Comparison of ENCODE assay signal across 10 mouse cellular contexts in the genomic region with DNA sequence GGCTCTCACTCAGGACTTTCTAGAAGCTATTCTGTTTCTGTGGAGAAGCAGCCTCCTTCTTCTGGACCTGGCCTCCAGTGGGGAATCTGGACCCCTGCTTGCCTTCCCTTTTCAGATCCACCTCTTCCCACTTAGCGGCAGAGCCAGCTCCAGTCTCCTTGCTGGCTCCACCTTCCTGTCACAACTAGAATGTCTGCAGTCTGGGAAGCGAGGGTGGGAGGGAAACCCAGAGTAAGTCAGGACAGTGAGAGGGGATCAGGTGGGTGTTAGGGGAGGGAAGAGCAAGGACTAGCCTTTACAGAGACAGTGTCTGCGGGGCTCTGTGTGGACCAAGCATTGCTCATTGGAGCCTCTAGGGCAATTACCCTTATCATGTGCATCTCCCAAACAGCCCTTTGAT. TPM values are rescaled to one million over a fixed set of nuclear protein-coding genes. Genes with fewer than 3 reads are reported as not detected.
DNase-seq lines count a peak whose midpoint lies in the region; ATAC-seq and TF ChIP-seq lines count a peak whose summit lies in the region.
"Had no signal": no experiment of that assay in that cellular context is flagged by ENCODE, and none has a peak within 500 bp of the region (broad histone marks: within the 10 kb centered on the region; RNA-seq: fewer than 3 reads in every experiment).

No protein-coding gene starts in this region.

- TF ChIP-seq POLR2A in olfactory bulb, adult 2 months (IDR thresholded peaks at IDR 0.05; ENCODE audit: insufficient read depth, low read depth, low read length): no peak

- H3K9me3 ChIP-seq in embryonic facial prominence, embryonic 13.5 days: no peaks in the 10 kb centered on the region
- H3K9me3 ChIP-seq in hindbrain, embryonic 15.5 days: no peaks in the 10 kb centered on the region

- no peak for ATAC-seq in embryonic facial prominence, embryonic 13.5 days (ENCODE audit: insufficient number of reproducible peaks, insufficient read depth, low FRiP score, low TSS enrichment, low read depth)
- ATAC-seq in hindbrain, embryonic 15.5 days (ENCODE audit: low FRiP score, low read depth): no peak

- H3K4me1 ChIP-seq in embryonic facial prominence, embryonic 13.5 days: peaks cover 36% of the 10 kb centered on the region
- H3K4me1 ChIP-seq in hindbrain, embryonic 15.5 days (replicated peaks): peaks cover 55% of the 10 kb centered on the region
- H3K4me1 ChIP-seq in olfactory bulb, adult 2 months (ENCODE audit: control insufficient read depth, insufficient read depth, low read length): peaks cover 15% of the 10 kb centered on the region

- H3K36me3 ChIP-seq in embryonic facial prominence, embryonic 13.5 days: no peaks in the 10 kb centered on the region
- no peaks in the 10 kb centered on the region for H3K36me3 ChIP-seq in hindbrain, embryonic 15.5 days

- peak overlapping the region; percentile 31 for H3K4me2 ChIP-seq in embryonic facial prominence, embryonic 13.5 days
- peak overlapping the region; percentile 75 for H3K4me2 ChIP-seq in hindbrain, embryonic 15.5 days

- DNase-seq in layer of hippocampus, adult 9-11 months: peak; percentile 24
- no peak for DNase-seq in layer of hippocampus, adult 8-10 months (ENCODE audit: low spot score in 2 of 2)
- no peak for DNase-seq in ovary, postnatal 10 days (ENCODE audit: low spot score)
- no peak for DNase-seq in thymus, postnatal 4 days
- DNase-seq in adrenal gland, postnatal 4 days (ENCODE audit: low spot score in 2 of 2): no peak

- H3K4me3 ChIP-seq in embryonic facial prominence, embryonic 13.5 days: 0 out of 2 replicates have a peak overlapping the region, but pooled peaks have one; percentile 1
- H3K4me3 ChIP-seq in hindbrain, embryonic 15.5 days: peak overlapping the region; percentile 78
- peak overlapping the region; percentile 4 for H3K4me3 ChIP-seq in olfactory bulb, adult 2 months (ENCODE audit: insufficient read depth, low read depth, low read length)

- H3K27ac ChIP-seq in embryonic facial prominence, embryonic 13.5 days: no peak overlapping the region
- no peak overlapping the region for H3K27ac ChIP-seq in hindbrain, embryonic 15.5 days (replicated peaks)
- H3K27ac ChIP-seq in olfactory bulb, adult 2 months (ENCODE audit: insufficient read depth, low read depth, low read length): no peak overlapping the region
- H3K27ac ChIP-seq: macrophage had no signal

- H3K9ac ChIP-seq in embryonic facial prominence, embryonic 13.5 days: no peak overlapping the region
- peak overlapping the region; percentile 45 for H3K9ac ChIP-seq in hindbrain, embryonic 15.5 days

- no peak for TF ChIP-seq CTCF in olfactory bulb, adult 2 months (IDR thresholded peaks at IDR 0.05; ENCODE audit: insufficient read depth, low read depth, low read length)

- H3K27me3 ChIP-seq in embryonic facial prominence, embryonic 13.5 days: peaks cover 57% of the 10 kb centered on the region
- no peaks in the 10 kb centered on the region for H3K27me3 ChIP-seq in hindbrain, embryonic 15.5 days

- WGBS in embryonic facial prominence, embryonic 13.5 days: 11% methylated on average over 3 of the region's 3 CpGs
- 9% methylated on average over 3 of the region's 3 CpGs for WGBS in hindbrain, embryonic 15.5 days
- WGBS in olfactory bulb, adult 2 months: 31% methylated on average over 3 of the region's 3 CpGs

RNA-seq across cellular contexts. Expression of a gene that starts 4.4 kb away (rescaled TPM):
- total RNA-seq in layer of hippocampus, adult 8-10 months (2022): 100 to 1,000 TPM in 2 of 4 experiments, 10 to 100 TPM in 2; 93.0 to 116 (median 107) TPM
- polyA plus RNA-seq in embryonic facial prominence, embryonic 13.5 days (2015; fragmentation: Nextera tagmentation; extraction: Ambion mirVana): 4.0 TPM in 2 replicates
- 17.1 and 17.5 TPM in 2 replicates for polyA plus RNA-seq in hindbrain, embryonic 15.5 days (2015; fragmentation: Nextera tagmentation; extraction: Ambion mirVana)
- polyA plus RNA-seq in olfactory bulb, adult 2 months (2012; ENCODE audit: insufficient read depth, insufficient read length, low replicate concordance, missing spikeins): not detected in 2 replicates
- total RNA-seq in adrenal gland, postnatal 4 days (2021): 10 to 100 TPM; 12.8 to 17.5 TPM
- total RNA-seq: MEL had no signal

Comparison
In these comparisons a context has a peak if more than half of its experiments do, and no peak if none do; other contexts are left out.
1. H3K4me3 ChIP-seq: peak in every context shown above with its lines; median percentile 78 in hindbrain, embryonic 15.5 days; 4 in olfactory bulb, adult 2 months; 1 in embryonic facial prominence, embryonic 13.5 days.